In the genomic region with DNA sequence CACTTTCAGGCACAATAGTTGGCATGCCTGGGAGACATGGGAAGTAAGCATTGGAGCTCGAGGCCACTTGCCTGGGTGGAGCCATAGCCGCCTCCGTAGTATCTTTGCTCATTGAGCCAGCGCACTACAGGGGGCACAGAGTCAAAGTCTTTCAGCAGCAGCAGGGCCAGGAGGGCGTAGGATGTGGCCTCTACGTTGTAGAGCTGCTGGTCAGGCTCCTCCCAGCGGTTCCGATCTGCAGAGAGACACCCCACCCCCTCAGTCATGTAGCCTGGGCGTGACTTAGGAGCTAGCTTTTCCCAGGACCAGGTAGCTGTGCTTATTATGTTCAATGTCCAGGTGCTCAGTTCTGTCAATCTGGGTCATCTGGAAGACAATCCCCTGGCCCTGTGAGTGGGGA, we compare ENCODE assay signal across 26 mouse cellular contexts. TPM values are rescaled to one million over a fixed set of nuclear protein-coding genes. Genes with fewer than 3 reads are reported as not detected.
DNase-seq lines count a peak whose midpoint lies in the region; ATAC-seq and TF ChIP-seq lines count a peak whose summit lies in the region.
"Had no signal": no experiment of that assay in that cellular context is flagged by ENCODE, and none has a peak within 500 bp of the region (broad histone marks: within the 10 kb centered on the region; RNA-seq: fewer than 3 reads in every experiment).

No protein-coding gene starts in this region.

- H3K4me2 ChIP-seq in liver, embryonic 14.5 days (ENCODE audit: low read depth): no peak overlapping the region
- H3K4me2 ChIP-seq in liver, embryonic 16.5 days (ENCODE audit: low read depth, low read length): no peak overlapping the region
- H3K4me2 ChIP-seq: embryonic facial prominence, embryonic 13.5 days; forebrain, embryonic 12.5 days; forebrain, embryonic 15.5 days; heart, embryonic 13.5 days; hindbrain, embryonic 12.5 days; hindbrain, embryonic 15.5 days had no signal

- no peak overlapping the region for H3K4me3 ChIP-seq in liver, embryonic 14.5 days (ENCODE audit: insufficient read depth in 1 of 2, low read depth in 2 of 2, low read length in 2 of 2)
- no peak overlapping the region for H3K4me3 ChIP-seq in liver, embryonic 16.5 days (ENCODE audit: low read depth, low read length)
- H3K4me3 ChIP-seq in lung, adult 2 months (replicated peaks; ENCODE audit: extremely low read depth, low read depth, low read length): no peak overlapping the region
- H3K4me3 ChIP-seq: embryonic facial prominence, embryonic 10.5 days; embryonic facial prominence, embryonic 13.5 days; erythroblast, embryonic 14.5 days; forebrain, embryonic 12.5 days; forebrain, embryonic 15.5 days; heart, adult 2 months; heart, embryonic 10.5 days; heart, embryonic 13.5 days; hindbrain, embryonic 12.5 days; hindbrain, embryonic 15.5 days had no signal

- H3K9me3 ChIP-seq in liver, embryonic 14.5 days (ENCODE audit: control insufficient read depth, low read length): no peaks in the 10 kb centered on the region
- H3K9me3 ChIP-seq in liver, embryonic 16.5 days (replicated peaks; ENCODE audit: control insufficient read depth, low read length): no peaks in the 10 kb centered on the region
- H3K9me3 ChIP-seq: embryonic facial prominence, embryonic 10.5 days; embryonic facial prominence, embryonic 13.5 days; forebrain, embryonic 12.5 days; forebrain, embryonic 15.5 days; heart, embryonic 10.5 days; heart, embryonic 13.5 days; hindbrain, embryonic 12.5 days; hindbrain, embryonic 15.5 days had no signal

- peak; percentile 34; the same call in 1 of the 2 replicates for ATAC-seq in liver, embryonic 14.5 days (ENCODE audit: insufficient read depth)
- ATAC-seq in liver, embryonic 16.5 days (ENCODE audit: low read depth): 0 out of 2 replicates have a peak, but pooled peaks have one; percentile 26
- ATAC-seq: CD4-positive, CD25-positive, alpha-beta regulatory T cell, adult 4 months; forebrain, embryonic 15.5 days had no signal

- H3K36me3 ChIP-seq in liver, embryonic 14.5 days (replicated peaks; ENCODE audit: control insufficient read depth, insufficient read depth, low read depth): no peaks in the 10 kb centered on the region; the same call in 1 of the 2 replicates
- no peaks in the 10 kb centered on the region; the same call in 1 of the 2 replicates for H3K36me3 ChIP-seq in liver, embryonic 16.5 days (ENCODE audit: control insufficient read depth, insufficient read depth)
- H3K36me3 ChIP-seq: embryonic facial prominence, embryonic 10.5 days; embryonic facial prominence, embryonic 13.5 days; forebrain, embryonic 12.5 days; forebrain, embryonic 15.5 days; heart, embryonic 10.5 days; heart, embryonic 13.5 days; hindbrain, embryonic 12.5 days; hindbrain, embryonic 15.5 days had no signal

- no peak for TF ChIP-seq POLR2A in lung, adult 2 months (IDR thresholded peaks at IDR 0.05; ENCODE audit: borderline replicate concordance, extremely low read depth, low read depth, low read length)

- no peak for TF ChIP-seq CTCF in liver, embryonic 14.5 days (IDR thresholded peaks at IDR 0.05; ENCODE audit: low read depth)
- TF ChIP-seq CTCF in lung, adult 2 months (IDR thresholded peaks at IDR 0.05; ENCODE audit: insufficient read depth, low read length): no peak

- no peak for DNase-seq in liver, embryonic 14.5 days (ENCODE audit: low read depth in 3 of 3, low spot score in 3 of 3)
- DNase-seq in liver: no peak
- DNase-seq in R1 (ENCODE audit: low read depth, low spot score): peak; percentile 72
- no peak for DNase-seq in spleen, postnatal 4 days (ENCODE audit: low spot score in 2 of 2)
- DNase-seq in lung, adult 2 months: no peak
- DNase-seq: adrenal gland, adult 2 months; adrenal gland, postnatal 14 days; cerebellum, adult 11 months; cerebellum, adult 2 months; cerebellum, adult 9-11 months; cerebellum, postnatal 25 days; embryo, embryonic 11 days; gastrocnemius, postnatal 25 days; heart, adult 2 months had no signal

- no peak overlapping the region for H3K9ac ChIP-seq in liver, embryonic 14.5 days (replicated peaks)
- no peak overlapping the region for H3K9ac ChIP-seq in liver, embryonic 16.5 days (ENCODE audit: low read depth, low read length)
- H3K9ac ChIP-seq: embryonic facial prominence, embryonic 13.5 days; forebrain, embryonic 12.5 days; forebrain, embryonic 15.5 days; heart, embryonic 13.5 days; hindbrain, embryonic 12.5 days; hindbrain, embryonic 15.5 days had no signal

- H3K27me3 ChIP-seq in liver, embryonic 14.5 days (ENCODE audit: control insufficient read depth, insufficient read depth, low read length): no peaks in the 10 kb centered on the region
- no peaks in the 10 kb centered on the region for H3K27me3 ChIP-seq in liver, embryonic 16.5 days (ENCODE audit: control insufficient read depth, insufficient read depth, low read depth, low read length)
- H3K27me3 ChIP-seq: embryonic facial prominence, embryonic 13.5 days; forebrain, embryonic 12.5 days; forebrain, embryonic 15.5 days; hindbrain, embryonic 12.5 days; hindbrain, embryonic 15.5 days had no signal

- H3K27ac ChIP-seq in liver, embryonic 14.5 days: no peak overlapping the region
- H3K27ac ChIP-seq in liver, embryonic 16.5 days (ENCODE audit: low read length): no peak overlapping the region
- H3K27ac ChIP-seq: embryonic facial prominence, embryonic 10.5 days; embryonic facial prominence, embryonic 13.5 days; forebrain, embryonic 12.5 days; forebrain, embryonic 15.5 days; heart, adult 2 months; heart, embryonic 10.5 days; heart, embryonic 13.5 days; hindbrain, embryonic 12.5 days; hindbrain, embryonic 15.5 days had no signal

- no peak for TF ChIP-seq EP300 in liver, embryonic 14.5 days (IDR thresholded peaks at IDR 0.05; ENCODE audit: low read depth)

- WGBS in liver, embryonic 14.5 days (ENCODE audit: insufficient replicate concordance): 59% methylated on average over 9 of the region's 9 CpGs
- WGBS in liver, embryonic 16.5 days (ENCODE audit: insufficient replicate concordance): 55% methylated on average over 9 of the region's 9 CpGs
- 65% methylated on average over 9 of the region's 9 CpGs for WGBS in lung, adult 2 months

- H3K4me1 ChIP-seq in liver, embryonic 14.5 days (replicated peaks; ENCODE audit: control insufficient read depth in 2 of 2, insufficient read depth in 2 of 2, low read length in 1 of 2): no peaks in the 10 kb centered on the region
- H3K4me1 ChIP-seq in liver, embryonic 16.5 days (ENCODE audit: control insufficient read depth, low read depth, low read length): no peaks in the 10 kb centered on the region
- H3K4me1 ChIP-seq in lung, adult 2 months (ENCODE audit: control insufficient read depth, insufficient read depth, low read length): no peaks in the 10 kb centered on the region
- H3K4me1 ChIP-seq: embryonic facial prominence, embryonic 10.5 days; embryonic facial prominence, embryonic 13.5 days; forebrain, embryonic 12.5 days; forebrain, embryonic 15.5 days; heart, embryonic 10.5 days; heart, embryonic 13.5 days; hindbrain, embryonic 12.5 days; hindbrain, embryonic 15.5 days had no signal

RNA-seq across cellular contexts. Expression of a gene that starts 16.4 kb away (rescaled TPM):
- polyA plus RNA-seq in liver, embryonic 14.5 days (2012; rRNA removed): 207 and 240 TPM in 2 replicates
- polyA plus RNA-seq in liver, embryonic 14.5 days (2014; fragmentation: Nextera tagmentation; extraction: Ambion mirVana): 200 and 205 TPM in 2 replicates
- 494 and 609 TPM in 2 replicates for polyA plus RNA-seq in liver, embryonic 16.5 days (2015; fragmentation: Nextera tagmentation; extraction: Ambion mirVana)
- 254 and 275 TPM in 2 replicates for polyA plus RNA-seq in lung, adult 2 months (2012; rRNA removed)

RNA-seq across cellular contexts. Expression of a gene that starts 17.5 kb away (rescaled TPM):
- 1.5 and 1.9 TPM in 2 replicates for polyA plus RNA-seq in liver, embryonic 14.5 days (2012; rRNA removed)
- polyA plus RNA-seq in liver, embryonic 14.5 days (2014; fragmentation: Nextera tagmentation; extraction: Ambion mirVana): 0.51 and 0.75 TPM in 2 replicates
- 1.3 and 1.4 TPM in 2 replicates for polyA plus RNA-seq in liver, embryonic 16.5 days (2015; fragmentation: Nextera tagmentation; extraction: Ambion mirVana)
- 1.8 and 1.9 TPM in 2 replicates for polyA plus RNA-seq in lung, adult 2 months (2012; rRNA removed)
- polyA plus RNA-seq: C2C12; cerebellum, adult 2 months; embryonic facial prominence, embryonic 10.5 days; embryonic facial prominence, embryonic 13.5 days; forebrain, embryonic 15.5 days; hindbrain, embryonic 12.5 days had no signal

RNA-seq across cellular contexts. Expression of a gene that starts 36.7 kb away (rescaled TPM):
- 7.6 and 8.5 TPM in 2 replicates for polyA plus RNA-seq in liver, embryonic 14.5 days (2012; rRNA removed)
- 12.0 and 12.8 TPM in 2 replicates for polyA plus RNA-seq in liver, embryonic 14.5 days (2014; fragmentation: Nextera tagmentation; extraction: Ambion mirVana)
- 11.4 and 12.6 TPM in 2 replicates for polyA plus RNA-seq in liver, embryonic 16.5 days (2015; fragmentation: Nextera tagmentation; extraction: Ambion mirVana)
- polyA plus RNA-seq in lung, adult 2 months (2012; rRNA removed): 62.1 and 68.2 TPM in 2 replicates

RNA-seq across cellular contexts. Expression of a gene that starts 37.8 kb away (rescaled TPM):
- polyA plus RNA-seq in liver, embryonic 14.5 days (2012; rRNA removed): 4.4 and 6.6 TPM in 2 replicates
- polyA plus RNA-seq in liver, embryonic 14.5 days (2014; fragmentation: Nextera tagmentation; extraction: Ambion mirVana): 5.5 and 6.0 TPM in 2 replicates
- 10.4 TPM in 2 replicates for polyA plus RNA-seq in liver, embryonic 16.5 days (2015; fragmentation: Nextera tagmentation; extraction: Ambion mirVana)
- 43.0 and 50.7 TPM in 2 replicates for polyA plus RNA-seq in lung, adult 2 months (2012; rRNA removed)
